In genomic region chr3:152764516-152765312, GRCm38 (mm10) we compare ENCODE assay signal across 17 mouse cellular contexts. TPM values are rescaled to one million over a fixed set of nuclear protein-coding genes. Genes with fewer than 3 reads are reported as not detected.
DNase-seq lines count a peak whose midpoint lies in the region; ATAC-seq lines count a peak whose summit lies in the region.
"Had no signal": no experiment of that assay in that cellular context is flagged by ENCODE, and none has a peak within 500 bp of the region (broad histone marks: within the 10 kb centered on the region; RNA-seq: fewer than 3 reads in every experiment).

No protein-coding gene starts in this region.

- H3K4me3 ChIP-seq in forebrain, embryonic 11.5 days (ENCODE audit: low read depth, low read length): no peak overlapping the region
- H3K4me3 ChIP-seq in forebrain, embryonic 13.5 days: no peak overlapping the region
- no peak overlapping the region for H3K4me3 ChIP-seq in heart, embryonic 16.5 days (ENCODE audit: low read length)
- no peak overlapping the region for H3K4me3 ChIP-seq in embryonic facial prominence, embryonic 12.5 days
- H3K4me3 ChIP-seq: hindbrain, embryonic 10.5 days; neural tube, embryonic 15.5 days had no signal

- no peaks in the 10 kb centered on the region; the same call in 1 of the 2 replicates for H3K36me3 ChIP-seq in forebrain, embryonic 11.5 days (ENCODE audit: control insufficient read depth, insufficient read depth, low read length)
- peaks cover 16% of the 10 kb centered on the region for H3K36me3 ChIP-seq in forebrain, embryonic 13.5 days (ENCODE audit: poor library complexity, severe bottlenecking)
- no peaks in the 10 kb centered on the region for H3K36me3 ChIP-seq in heart, embryonic 16.5 days (ENCODE audit: control insufficient read depth, insufficient read depth)
- peaks cover 11% of the 10 kb centered on the region for H3K36me3 ChIP-seq in embryonic facial prominence, embryonic 12.5 days

- 73% methylated on average over 8 of the region's 8 CpGs for WGBS in forebrain, embryonic 11.5 days
- 62% methylated on average over 8 of the region's 8 CpGs for WGBS in forebrain, embryonic 13.5 days
- WGBS in heart, embryonic 16.5 days: 49% methylated on average over 8 of the region's 8 CpGs
- WGBS in embryonic facial prominence, embryonic 12.5 days: 70% methylated on average over 8 of the region's 8 CpGs

- no peak for ATAC-seq in forebrain, embryonic 11.5 days (replicated peaks; ENCODE audit: low FRiP score)
- no peak for ATAC-seq in forebrain, embryonic 13.5 days
- ATAC-seq in heart, embryonic 16.5 days (replicated peaks; ENCODE audit: extremely low read depth, insufficient read depth, low FRiP score): no peak
- ATAC-seq in embryonic facial prominence, embryonic 12.5 days (ENCODE audit: insufficient number of reproducible peaks, insufficient read depth, low FRiP score, low TSS enrichment): no peak
- no peak for ATAC-seq in granulocyte monocyte progenitor cell, adult 5-6 weeks (replicated peaks; ENCODE audit: poor library complexity, severe bottlenecking)
- ATAC-seq: forebrain, embryonic 16.5 days had no signal

- H3K27ac ChIP-seq in forebrain, embryonic 11.5 days (ENCODE audit: low read depth, low read length): no peak overlapping the region
- H3K27ac ChIP-seq in forebrain, embryonic 13.5 days: no peak overlapping the region
- H3K27ac ChIP-seq in heart, embryonic 16.5 days (ENCODE audit: low read length): peak overlapping the region; percentile 49
- H3K27ac ChIP-seq in embryonic facial prominence, embryonic 12.5 days: 0 out of 2 replicates have a peak overlapping the region, but pooled peaks have one; percentile 32
- H3K27ac ChIP-seq: gastrocnemius, adult 2 months; hindbrain, embryonic 10.5 days; neural tube, embryonic 15.5 days had no signal

- H3K27me3 ChIP-seq in forebrain, embryonic 11.5 days (ENCODE audit: control insufficient read depth, insufficient read depth, low read length): no peaks in the 10 kb centered on the region
- no peaks in the 10 kb centered on the region for H3K27me3 ChIP-seq in forebrain, embryonic 13.5 days
- H3K27me3 ChIP-seq in heart, embryonic 16.5 days (ENCODE audit: control insufficient read depth, insufficient read depth, low read length): no peaks in the 10 kb centered on the region
- no peaks in the 10 kb centered on the region for H3K27me3 ChIP-seq in embryonic facial prominence, embryonic 12.5 days
- H3K27me3 ChIP-seq: neural tube, embryonic 15.5 days had no signal

- DNase-seq in forebrain, embryonic 11.5 days (ENCODE audit: low spot score): peak; percentile 42
- no peak for DNase-seq in heart, adult 18-20 months
- peak; percentile 75 for DNase-seq in 3T3-L1 (ENCODE audit: low read depth, low spot score)
- no peak for DNase-seq in adrenal gland, adult (ENCODE audit: inconsistent age in 2 of 2, low spot score in 1 of 2)
- DNase-seq: adrenal gland, postnatal 25 days; cerebellum, adult 8-10 months; gastrocnemius, adult 2 months; left cerebral cortex, postnatal 4 days; lung, embryonic 14.5 days; retina, postnatal 1 day had no signal

- H3K9me3 ChIP-seq in forebrain, embryonic 11.5 days (ENCODE audit: control insufficient read depth, low read length): no peaks in the 10 kb centered on the region
- no peaks in the 10 kb centered on the region for H3K9me3 ChIP-seq in forebrain, embryonic 13.5 days (replicated peaks)
- no peaks in the 10 kb centered on the region for H3K9me3 ChIP-seq in heart, embryonic 16.5 days (replicated peaks; ENCODE audit: control insufficient read depth, low read length)
- no peaks in the 10 kb centered on the region for H3K9me3 ChIP-seq in embryonic facial prominence, embryonic 12.5 days
- H3K9me3 ChIP-seq: hindbrain, embryonic 10.5 days; neural tube, embryonic 15.5 days had no signal

- no peak overlapping the region for H3K4me2 ChIP-seq in forebrain, embryonic 11.5 days (ENCODE audit: low read depth, low read length, severe bottlenecking)
- H3K4me2 ChIP-seq in forebrain, embryonic 13.5 days: no peak overlapping the region
- H3K4me2 ChIP-seq in heart, embryonic 16.5 days (ENCODE audit: low read depth, low read length): no peak overlapping the region
- no peak overlapping the region for H3K4me2 ChIP-seq in embryonic facial prominence, embryonic 12.5 days (replicated peaks)
- H3K4me2 ChIP-seq: neural tube, embryonic 15.5 days had no signal

- no peak overlapping the region for H3K9ac ChIP-seq in forebrain, embryonic 11.5 days (ENCODE audit: low read length)
- no peak overlapping the region for H3K9ac ChIP-seq in forebrain, embryonic 13.5 days
- no peak overlapping the region for H3K9ac ChIP-seq in heart, embryonic 16.5 days (ENCODE audit: low read length)
- H3K9ac ChIP-seq in embryonic facial prominence, embryonic 12.5 days: no peak overlapping the region
- H3K9ac ChIP-seq: lung, embryonic 14.5 days; neural tube, embryonic 15.5 days had no signal

- peaks cover 2% of the 10 kb centered on the region; the same call in 1 of the 2 replicates for H3K4me1 ChIP-seq in forebrain, embryonic 11.5 days (replicated peaks; ENCODE audit: control insufficient read depth, insufficient read depth, low read length)
- H3K4me1 ChIP-seq in forebrain, embryonic 13.5 days: 0 out of 2 replicates have a peak, but pooled peaks cover 7% of the 10 kb centered on the region
- peaks cover 12% of the 10 kb centered on the region for H3K4me1 ChIP-seq in heart, embryonic 16.5 days (ENCODE audit: control insufficient read depth, insufficient read depth, low read length)
- peaks cover 27% of the 10 kb centered on the region for H3K4me1 ChIP-seq in embryonic facial prominence, embryonic 12.5 days

RNA-seq across cellular contexts. Expression of gene Pigk, which starts 50.8 kb away (rescaled TPM):
- polyA plus RNA-seq in forebrain, embryonic 11.5 days (2014; fragmentation: Nextera tagmentation; extraction: Ambion mirVana): 31.0 and 36.3 TPM in 2 replicates
- 28.8 and 29.0 TPM in 2 replicates for polyA plus RNA-seq in forebrain, embryonic 13.5 days (2015; fragmentation: Nextera tagmentation; extraction: Ambion mirVana)
- 34.5 and 40.3 TPM in 2 replicates for polyA plus RNA-seq in heart, embryonic 16.5 days (2015; fragmentation: Nextera tagmentation; extraction: Ambion mirVana)
- 10 to 100 TPM; 23.1 to 29.8 TPM for total RNA-seq in heart, adult 18-20 months (2021)
- 40.2 and 51.4 TPM in 2 replicates for polyA plus RNA-seq in embryonic facial prominence, embryonic 12.5 days (2016; fragmentation: Nextera tagmentation; extraction: Ambion mirVana)
- total RNA-seq in granulocyte monocyte progenitor cell, adult 5-6 weeks (2014; fragmentation: Nextera tagmentation): 22.2 and 36.8 TPM in 2 replicates
- total RNA-seq in granulocyte monocyte progenitor cell, adult 5-6 weeks (2017): 56.7 and 67.0 TPM in 2 replicates

Comparison
In these comparisons a context has a peak if more than half of its experiments do, and no peak if none do; other contexts are left out.
1. DNase-seq: peak in forebrain, embryonic 11.5 days (single experiment) and 3T3-L1 (single experiment); none in heart, adult 18-20 months (0 of 2) and adrenal gland, adult (0 of 2).
2. H3K27ac ChIP-seq: peak in heart, embryonic 16.5 days (single experiment) and embryonic facial prominence, embryonic 12.5 days (single experiment); none in forebrain, embryonic 11.5 days (single experiment) and forebrain, embryonic 13.5 days (single experiment).